Mouse (Mus musculus) right cerebral cortex, adult 2 months (tissue): ENCODE data around the gene Rps6.
"Not testable (repeated sequence)": the region's sequence is repeated elsewhere in the genome, so short reads cannot be mapped to it uniquely, and the experiment has no call there.

Experiments
- DNase-seq, 2 experiments: peaks; one replicate each; pipeline ENCODE4 v3.0.0; 2021 to 2022; ENCODE audit warnings: low spot score in 2 of 2

Rps6 gene

GRCm38 (mm10) chr4:86852018-86852417 is 5.2 kb downstream of the Rps6 start:
- DNase-seq, result no peak

- no peak for DNase-seq
These were observed 5.9 kb downstream of the Rps6 start for GRCm38 (mm10) chr4:86851331-86851730.

- no peak for DNase-seq
These were observed 10.0 kb downstream of the Rps6 start for GRCm38 (mm10) chr4:86847246-86847645.

- DNase-seq, result no peak
These were observed 11.8 kb downstream of the Rps6 start for GRCm38 (mm10) chr4:86845384-86845783.

- not testable (repeated sequence) for DNase-seq
These were observed 16.1 kb downstream of the Rps6 start for GRCm38 (mm10) chr4:86841141-86841540.

GRCm38 (mm10) chr4:86831896-86832295 is 25.3 kb downstream of the Rps6 start:
- no peak for DNase-seq

GRCm38 (mm10) chr4:86825143-86825542 is 32.1 kb downstream of the Rps6 start:
- peak in 1 of 2 experiments; percentile 8 for DNase-seq

GRCm38 (mm10) chr4:86823169-86823568 is 34.0 kb downstream of the Rps6 start:
- peak; percentile 45 to 53 for DNase-seq

- DNase-seq, result no peak
These were observed 42.4 kb downstream of the Rps6 start for GRCm38 (mm10) chr4:86814850-86815249.

GRCm38 (mm10) chr4:86810604-86811003 is 46.6 kb downstream of the Rps6 start:
- no peak for DNase-seq
